ENCODE assay signal across 9 mouse cellular contexts in the genomic region with DNA sequence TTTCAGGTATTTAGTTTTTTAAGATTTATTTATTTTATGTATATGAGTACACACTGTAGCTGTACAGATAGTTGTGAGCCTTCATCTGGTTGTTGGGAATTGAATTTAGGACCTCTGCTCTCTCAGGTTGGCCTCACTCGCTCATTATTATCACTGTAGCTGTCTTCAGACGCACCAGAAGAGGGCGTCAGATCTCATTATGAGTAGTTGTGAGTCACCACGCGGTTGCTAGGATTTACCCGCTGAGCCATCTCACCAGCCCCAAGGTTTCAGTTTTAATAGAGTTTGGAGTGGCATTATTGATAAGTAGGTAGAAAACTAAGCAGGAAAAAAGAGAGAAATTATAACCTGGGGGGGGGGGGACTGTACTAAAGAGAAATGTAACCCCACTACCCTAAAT. TPM values are rescaled to one million over a fixed set of nuclear protein-coding genes. Genes with fewer than 3 reads are reported as not detected.
DNase-seq lines count a peak whose midpoint lies in the region; ATAC-seq and TF ChIP-seq lines count a peak whose summit lies in the region.
"Not testable (repeated sequence)": the region's sequence is repeated elsewhere in the genome, so short reads cannot be mapped to it uniquely, and the experiment has no call there.
"Had no signal": no experiment of that assay in that cellular context is flagged by ENCODE, and none has a peak within 500 bp of the region (broad histone marks: within the 10 kb centered on the region; RNA-seq: fewer than 3 reads in every experiment).

No protein-coding gene starts in this region.

- H3K27me3 ChIP-seq in Patski; liver, embryonic 16.5 days (ENCODE audit: control insufficient read depth, insufficient read depth, low read depth, low read length); stomach, postnatal 0 days (ENCODE audit: control insufficient read depth, insufficient read depth, low read length): not testable (repeated sequence)

- not testable (repeated sequence) for H3K9me3 ChIP-seq in liver, embryonic 16.5 days (replicated peaks; ENCODE audit: control insufficient read depth, low read length); stomach, postnatal 0 days (ENCODE audit: control insufficient read depth, low read length)

- ATAC-seq in Patski; liver, embryonic 16.5 days (ENCODE audit: low read depth); stomach, postnatal 0 days (ENCODE audit: low FRiP score, low TSS enrichment): not testable (repeated sequence)

- 29% methylated on average over 6 of the region's 6 CpGs for WGBS in liver, embryonic 16.5 days (ENCODE audit: insufficient replicate concordance)
- 29% methylated on average over 6 of the region's 6 CpGs for WGBS in stomach, postnatal 0 days

- TF ChIP-seq CTCF in Patski (IDR thresholded peaks at IDR 0.05) = peak; percentile 65
- peak; percentile 59 for TF ChIP-seq CTCF in gastrocnemius, adult 2 months (IDR thresholded peaks at IDR 0.05)
- TF ChIP-seq CTCF in stomach, postnatal 0 days (IDR thresholded peaks at IDR 0.05; ENCODE audit: low read depth) = peak; percentile 48

- not testable (repeated sequence) for TF ChIP-seq EP300 in stomach, postnatal 0 days (optimal IDR thresholded peaks at IDR 0.05)

- intact Hi-C loops in gastrocnemius, adult 2 months (cut with DNase I) = not testable (repeated sequence)

- in situ Hi-C loops in Patski (cut with MboI; ENCODE audit: low pct_unique_long_range_greater_than_20kb) = not testable (repeated sequence)

- peak overlapping the region; percentile 60 for H3K4me3 ChIP-seq in gastrocnemius, adult 2 months
- H3K4me3 ChIP-seq in liver, embryonic 16.5 days (ENCODE audit: low read depth, low read length); stomach, postnatal 0 days (ENCODE audit: low read depth, low read length): not testable (repeated sequence)

- not testable (repeated sequence) for H3K4me1 ChIP-seq in liver, embryonic 16.5 days (ENCODE audit: control insufficient read depth, low read depth, low read length); stomach, postnatal 0 days (replicated peaks; ENCODE audit: control insufficient read depth, insufficient read depth)

- POLR2A ChIA-PET in Patski (lab: Charles Lee) = not testable (repeated sequence)

- peak; percentile 43 for DNase-seq in CD4-positive helper T cell, adult 2 months (ENCODE audit: low read depth, low spot score)
- DNase-seq in Patski (ENCODE audit: low read depth, low spot score); stomach, postnatal 0 days (ENCODE audit: low spot score): not testable (repeated sequence)
- peak; percentile 57 to 61 for DNase-seq in adrenal gland, postnatal 36 days
- DNase-seq in cerebellum, postnatal 10 days = peak; percentile 32 to 54
- DNase-seq in gastrocnemius, adult 2 months = peak; percentile 39
- peak; percentile 26 for DNase-seq in layer of hippocampus, adult 11-12 months (ENCODE audit: low spot score)

- H3K9ac ChIP-seq in liver, embryonic 16.5 days (ENCODE audit: low read depth, low read length); stomach, postnatal 0 days (ENCODE audit: low read length): not testable (repeated sequence)

- CTCF ChIA-PET in Patski (lab: Charles Lee) = not testable (repeated sequence)

- H3K36me3 ChIP-seq in liver, embryonic 16.5 days (ENCODE audit: control insufficient read depth, insufficient read depth); stomach, postnatal 0 days (ENCODE audit: control insufficient read depth, insufficient read depth, low read length): not testable (repeated sequence)

- H3K4me2 ChIP-seq in liver, embryonic 16.5 days (ENCODE audit: low read depth, low read length) = peak overlapping the region; percentile 42; the same call in 1 of the 2 replicates
- H3K4me2 ChIP-seq in stomach, postnatal 0 days (replicated peaks; ENCODE audit: low read depth) = not testable (repeated sequence)

- peak overlapping the region; percentile 92 for H3K27ac ChIP-seq in gastrocnemius, adult 2 months
- H3K27ac ChIP-seq in liver, embryonic 16.5 days (ENCODE audit: low read length); stomach, postnatal 0 days (replicated peaks): not testable (repeated sequence)

RNA-seq across cellular contexts. Expression of gene Arl11, which starts 17.5 kb away (rescaled TPM):
- polyA plus RNA-seq in Patski (2021) = not detected
- total RNA-seq in adrenal gland, postnatal 36 days (2021) = 1 to 10 TPM in 1 of 2 experiments, under 1 TPM in 1; 0.49 to 2.1 TPM
- total RNA-seq in gastrocnemius, adult 2 months (2021) = under 1 TPM; 0.54 to 0.56 TPM
- 2.1 TPM in 2 replicates for polyA plus RNA-seq in liver, embryonic 16.5 days (2015; fragmentation: Nextera tagmentation; extraction: Ambion mirVana)
- 1.2 TPM in 2 replicates for polyA plus RNA-seq in stomach, postnatal 0 days (2015; fragmentation: Nextera tagmentation; extraction: Ambion mirVana)
- polyA plus RNA-seq: CD4-positive, CD25-positive, alpha-beta regulatory T cell, adult 4 months had no signal

RNA-seq across cellular contexts. Expression of gene Ebpl, which starts 33.2 kb away (rescaled TPM):
- 4.0 TPM for polyA plus RNA-seq in Patski (2021)
- 1 to 10 TPM; 2.3 to 4.0 TPM for total RNA-seq in adrenal gland, postnatal 36 days (2021)
- total RNA-seq in gastrocnemius, adult 2 months (2021) = 1 to 10 TPM; 1.1 to 1.2 TPM
- polyA plus RNA-seq in liver, embryonic 16.5 days (2015; fragmentation: Nextera tagmentation; extraction: Ambion mirVana) = 5.0 and 5.5 TPM in 2 replicates
- 18.3 and 20.2 TPM in 2 replicates for polyA plus RNA-seq in stomach, postnatal 0 days (2015; fragmentation: Nextera tagmentation; extraction: Ambion mirVana)
